Mouse (Mus musculus) G1E (cell line): ENCODE data around the gene Fabp2.

Source experiments
- CTCF ChIP-seq: IDR thresholded peaks from 2 replicates; pipeline ENCODE4 v1.5.1; 2012; ENCODE audit warnings: low read depth, low read length, inconsistent platforms, mixed read lengths
- GATA1 ChIP-seq: IDR thresholded peaks from 2 replicates; pipeline ENCODE4 v1.6.1; 2012; ENCODE audit warnings: borderline replicate concordance, low read length, inconsistent platforms, mixed read lengths
- POLR2AphosphoS5 ChIP-seq: IDR thresholded peaks from 2 replicates; pipeline ENCODE4 v1.6.1; 2012; ENCODE audit warnings: low read depth, low read length, inconsistent platforms; ENCODE audit not compliant: insufficient replicate concordance
- TAL1 ChIP-seq: conservative IDR thresholded peaks from 2 replicates; pipeline ENCODE4 v1.6.1; 2012; ENCODE audit warnings: low read depth, low read length, inconsistent platforms, mixed read lengths

DNA sequence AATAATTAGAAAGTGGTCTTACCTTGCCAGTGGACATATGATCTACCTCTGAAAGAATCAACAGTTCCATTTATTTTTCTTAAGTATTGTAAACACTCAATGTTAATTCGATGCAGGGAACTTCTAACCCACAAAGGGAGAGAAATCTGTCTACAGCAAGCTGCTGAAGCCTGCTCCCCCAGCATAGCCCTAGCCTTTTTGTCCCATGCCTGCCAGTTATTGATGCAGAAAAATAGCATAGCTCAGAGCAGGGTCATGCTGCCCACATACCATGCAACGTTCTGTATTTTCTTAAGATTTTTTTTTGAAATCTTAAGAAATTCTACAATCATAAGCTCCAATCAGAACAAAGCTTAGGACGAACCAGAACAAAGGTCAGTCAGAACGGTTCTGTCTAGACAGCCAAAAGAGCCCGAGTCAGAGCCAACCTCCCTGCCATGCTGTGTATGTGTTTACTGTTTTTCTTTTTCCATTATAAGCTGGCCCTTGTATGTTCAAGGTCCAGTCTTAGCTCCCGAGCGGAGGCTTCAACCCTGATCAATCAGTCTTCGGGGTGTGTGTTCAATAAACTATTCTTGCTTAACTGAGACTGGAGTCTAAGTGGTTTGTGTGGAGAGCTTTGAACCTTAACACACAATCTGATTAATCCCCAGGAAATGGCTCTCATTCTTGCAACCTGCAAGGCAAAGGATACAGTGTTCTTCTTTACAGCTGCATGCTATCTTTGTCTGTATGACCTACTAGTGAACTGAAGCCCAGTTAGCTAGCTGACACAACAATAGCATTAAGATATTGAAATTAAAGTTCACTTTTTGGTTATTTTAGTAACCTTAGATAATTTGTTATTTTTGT lies 27.0 kb downstream of the Fabp2 start:
- TF ChIP-seq CTCF (no peak), POLR2AphosphoS5 (no peak), TAL1 (no peak), GATA1 (no peak)
